Mouse (Mus musculus) lung, adult 2 months (tissue): ENCODE results near the gene Krt87.

Experiments used
- CTCF ChIP-seq: fragments of 200-500 bp; IDR thresholded peaks from 2 replicates; pipeline ENCODE4 v1.5.1; 2011; ENCODE audit warnings: mild to moderate bottlenecking, low read length, control low read depth; ENCODE audit not compliant: insufficient read depth
- POLR2A ChIP-seq: fragments of 200-500 bp; IDR thresholded peaks from 2 replicates; pipeline ENCODE4 v1.6.1; 2011; ENCODE audit warnings: low read depth, mild to moderate bottlenecking, control low read depth, low read length, borderline replicate concordance; ENCODE audit errors: extremely low read depth

- no peak for TF ChIP-seq POLR2A
- no peak for TF ChIP-seq CTCF
These were observed 8.8 kb upstream of the Krt87 start, which contains the start of gene Krt88 for GRCm38 (mm10) chr15:101447444-101447843.
